Mouse (Mus musculus) spleen, embryonic (tissue): ENCODE data around the gene N4bp2l1.

Experiments used
- CTCF ChIA-PET: fragments of 350-600 bp; sonication (Branson Sonifier 250); formaldehyde crosslinking; loops from one replicate; lab custom pipeline; 2022; lab: Charles Lee

Gene N4bp2l1

GRCm38 (mm10) chr5:150597088-150597487 lies at the start of gene N4bp2l1:
Gene N4bp2l1, minus strand, starts transcription at chr5:150597188.
- CTCF ChIA-PET, result no interaction called here

GRCm38 (mm10) chr5:150644926-150645325 lies 47.9 kb upstream of the N4bp2l1 start:
- CTCF ChIA-PET, result no interaction called here

GRCm38 (mm10) chr5:150643390-150643789 lies 46.4 kb upstream of the N4bp2l1 start:
- CTCF ChIA-PET, result interaction anchor here (0.6 to 1.1 kb wide), 2 partner anchors 14 to 212 kb away, joined by 3 to 5 read pairs; no protein-coding TSS in a partner anchor

GRCm38 (mm10) chr5:150641440-150641839 lies 44.5 kb upstream of the N4bp2l1 start:
- CTCF ChIA-PET, result interaction anchor here (1.0 kb wide), 1 partner anchor 16 kb away, joined by 3 read pairs; no protein-coding TSS in a partner anchor

GRCm38 (mm10) chr5:150629692-150630091 lies 32.7 kb upstream of the N4bp2l1 start:
- CTCF ChIA-PET, result no interaction called here

- CTCF ChIA-PET, result no interaction called here
Measured at GRCm38 (mm10) chr5:150629272-150629671, 32.3 kb upstream of the N4bp2l1 start.

GRCm38 (mm10) chr5:150625528-150625927 lies 28.5 kb upstream of the N4bp2l1 start:
- CTCF ChIA-PET, result interaction anchor here (0.6 to 0.9 kb wide), 2 partner anchors 16 to 182 kb away, joined by 3 to 4 read pairs; no protein-coding TSS in a partner anchor

- CTCF ChIA-PET, result no interaction called here
Measured at GRCm38 (mm10) chr5:150622792-150623191, 25.8 kb upstream of the N4bp2l1 start.

GRCm38 (mm10) chr5:150621592-150621991 lies 24.6 kb upstream of the N4bp2l1 start:
- CTCF ChIA-PET, result no interaction called here

GRCm38 (mm10) chr5:150620588-150621135 lies 23.7 kb upstream of the N4bp2l1 start:
- CTCF ChIA-PET, result no interaction called here

- CTCF ChIA-PET, result interaction anchor here (0.5 to 0.9 kb wide), 3 partner anchors 17 to 97 kb away, joined by 3 to 8 read pairs (median 3); partner anchors contain the start of gene N4bp2l2
Measured at GRCm38 (mm10) chr5:150618599-150619355, 21.8 kb upstream of the N4bp2l1 start.

GRCm38 (mm10) chr5:150616731-150617130 lies 19.7 kb upstream of the N4bp2l1 start:
- CTCF ChIA-PET, result no interaction called here

- CTCF ChIA-PET, result no interaction called here
Measured at GRCm38 (mm10) chr5:150616216-150616615, 19.2 kb upstream of the N4bp2l1 start.

- CTCF ChIA-PET, result no interaction called here
Measured at GRCm38 (mm10) chr5:150614054-150614453, 17.1 kb upstream of the N4bp2l1 start.

GRCm38 (mm10) chr5:150611697-150612096 lies 14.7 kb upstream of the N4bp2l1 start:
- CTCF ChIA-PET, result no interaction called here

GRCm38 (mm10) chr5:150611136-150611535 lies 14.1 kb upstream of the N4bp2l1 start:
- CTCF ChIA-PET, result no interaction called here

- CTCF ChIA-PET, result no interaction called here
Measured at GRCm38 (mm10) chr5:150607631-150608030, 10.6 kb upstream of the N4bp2l1 start.

- CTCF ChIA-PET, result no interaction called here
Measured at GRCm38 (mm10) chr5:150606131-150606530, 9.1 kb upstream of the N4bp2l1 start.

- CTCF ChIA-PET, result interaction anchor here (0.6 to 0.7 kb wide), 2 partner anchors 16 to 37 kb away, joined by 3 to 4 read pairs; no protein-coding TSS in a partner anchor
Measured at GRCm38 (mm10) chr5:150601441-150602230, 4.6 kb upstream of the N4bp2l1 start.

- CTCF ChIA-PET, result interaction anchor here (0.6 to 0.7 kb wide), 2 partner anchors 10 to 38 kb away, joined by 3 to 4 read pairs; no protein-coding TSS in a partner anchor
Measured at GRCm38 (mm10) chr5:150600554-150601440, 3.8 kb upstream of the N4bp2l1 start.
